Mouse (Mus musculus): ENCODE measurements around the gene Disp1. TPM values are rescaled to one million over a fixed set of nuclear protein-coding genes. Genes with fewer than 3 reads are reported as not detected.

The Disp1 gene
- total RNA-seq, 2 experiments from 2014 or later = 5.3 to 6.2 TPM

DNA sequence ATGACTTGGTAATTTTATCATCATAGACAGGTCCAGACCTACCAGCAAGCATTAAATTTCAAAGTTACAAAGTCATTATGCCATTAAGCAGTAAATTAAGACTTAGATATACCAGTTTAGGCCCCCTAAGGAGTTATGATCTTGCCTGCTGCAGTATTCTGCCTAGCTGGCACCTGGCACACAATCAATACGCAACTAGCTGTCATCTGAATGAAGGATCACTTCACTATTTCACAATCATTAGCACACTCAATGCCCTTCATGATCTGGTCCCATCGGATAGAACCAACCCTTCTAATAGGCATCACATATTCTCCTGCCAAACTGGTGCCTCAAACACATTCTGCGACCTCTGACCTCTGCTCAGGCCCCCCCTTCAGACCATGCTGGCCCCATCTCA lies 14.2 kb downstream of the Disp1 start:
- peak; percentile 30 for ATAC-seq (replicated peaks; ENCODE audit: poor library complexity)

DNA sequence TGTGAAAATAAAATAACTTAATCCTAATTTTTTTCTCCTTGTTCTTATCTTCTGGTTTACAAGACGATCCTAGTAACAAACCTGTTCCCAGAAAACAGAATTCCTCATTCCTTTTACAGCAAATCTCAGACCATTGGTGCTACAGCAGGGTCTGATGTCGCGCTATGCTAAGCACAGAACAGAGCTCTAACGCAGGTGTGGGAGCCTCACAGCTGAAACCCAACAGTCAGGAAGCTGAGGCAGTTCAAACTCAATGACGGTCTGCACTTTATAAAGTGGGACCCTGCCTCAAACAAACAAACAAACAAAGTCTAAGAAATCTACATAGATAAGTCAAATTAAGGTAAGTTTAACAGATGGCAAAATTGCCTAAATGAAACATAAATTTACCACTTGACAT lies 20.4 kb downstream of the Disp1 start:
- no peak for ATAC-seq (replicated peaks; ENCODE audit: poor library complexity)

DNA sequence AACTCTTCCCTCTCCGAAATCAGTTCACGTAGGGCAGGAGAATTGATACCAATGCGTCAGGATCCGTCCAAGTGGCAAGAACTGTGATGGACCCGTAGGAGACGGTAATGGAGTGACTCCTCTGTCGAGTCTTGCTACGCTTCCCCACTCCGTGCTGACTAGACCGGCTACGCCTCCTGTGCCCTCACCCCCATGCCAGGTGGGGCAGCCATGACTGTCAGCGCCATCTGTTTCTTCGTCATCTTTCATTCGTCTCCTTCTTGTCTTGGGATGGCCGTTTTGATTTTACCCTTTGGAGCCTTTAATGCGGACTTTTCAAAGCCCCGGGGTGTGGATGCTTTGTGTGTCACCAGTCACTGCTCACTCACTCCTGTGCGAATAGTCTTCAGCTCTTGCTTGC lies 26.6 kb downstream of the Disp1 start:
- no peak for ATAC-seq (replicated peaks; ENCODE audit: poor library complexity)

DNA sequence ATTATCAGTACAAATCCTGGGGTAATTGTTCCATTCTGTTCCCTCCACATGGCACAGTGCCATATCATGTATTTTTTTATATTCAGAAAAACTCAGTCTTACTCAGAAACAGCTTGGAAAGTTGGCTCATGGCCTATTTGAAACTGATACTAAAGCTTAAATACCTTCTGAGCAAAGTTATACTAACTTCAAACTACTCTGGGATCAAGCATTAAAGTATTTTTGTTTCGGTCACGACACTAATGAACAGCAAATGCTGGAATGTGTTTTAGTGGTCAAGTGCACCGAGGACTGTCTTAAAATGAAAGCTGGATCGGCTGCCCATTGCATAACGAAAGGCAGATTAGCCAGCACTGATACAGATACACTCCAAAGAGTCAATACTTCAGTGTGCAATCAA lies 27.2 kb downstream of the Disp1 start:
- no peak for ATAC-seq (replicated peaks; ENCODE audit: poor library complexity)

DNA sequence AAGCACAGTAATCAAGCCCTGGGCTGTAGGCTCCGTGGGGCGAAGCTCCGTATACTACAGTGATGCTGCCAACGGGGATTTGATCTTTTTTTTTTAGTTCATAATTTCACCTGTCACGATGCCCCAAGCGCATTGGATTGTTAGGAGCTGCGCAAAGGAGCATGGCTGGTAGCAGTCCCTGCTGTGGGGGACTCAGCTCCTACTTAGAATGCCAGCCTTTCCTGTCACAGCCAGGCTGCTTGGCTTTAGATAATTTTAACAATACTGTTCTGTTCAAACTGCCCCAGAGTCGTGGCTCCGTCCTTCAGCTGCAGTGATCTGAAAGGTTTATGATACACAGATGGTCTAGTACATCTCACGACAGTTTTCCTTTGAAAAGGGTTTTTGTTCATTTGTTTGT lies 29.9 kb downstream of the Disp1 start:
- no peak for ATAC-seq (replicated peaks; ENCODE audit: poor library complexity)

DNA sequence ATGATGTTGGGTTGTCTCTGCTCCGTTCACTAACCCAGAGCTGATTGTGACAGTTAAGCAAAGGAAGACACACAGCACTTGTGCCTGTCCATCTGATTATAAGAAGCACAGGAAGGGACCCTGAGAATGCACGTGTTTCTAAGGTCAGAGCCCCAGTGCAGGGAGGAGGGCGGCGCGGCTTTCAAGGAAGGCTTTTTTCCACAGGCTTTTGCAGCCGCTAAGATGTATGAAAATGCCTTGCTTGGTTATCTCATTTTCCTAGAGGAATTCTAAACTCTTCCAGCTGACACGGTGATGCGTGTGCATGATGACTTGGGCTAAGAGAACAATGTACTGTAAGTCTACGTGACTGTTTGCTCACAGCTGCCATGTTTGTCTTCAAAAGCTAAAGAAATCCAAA lies 30.9 kb downstream of the Disp1 start:
- no peak for ATAC-seq (replicated peaks; ENCODE audit: poor library complexity)

DNA sequence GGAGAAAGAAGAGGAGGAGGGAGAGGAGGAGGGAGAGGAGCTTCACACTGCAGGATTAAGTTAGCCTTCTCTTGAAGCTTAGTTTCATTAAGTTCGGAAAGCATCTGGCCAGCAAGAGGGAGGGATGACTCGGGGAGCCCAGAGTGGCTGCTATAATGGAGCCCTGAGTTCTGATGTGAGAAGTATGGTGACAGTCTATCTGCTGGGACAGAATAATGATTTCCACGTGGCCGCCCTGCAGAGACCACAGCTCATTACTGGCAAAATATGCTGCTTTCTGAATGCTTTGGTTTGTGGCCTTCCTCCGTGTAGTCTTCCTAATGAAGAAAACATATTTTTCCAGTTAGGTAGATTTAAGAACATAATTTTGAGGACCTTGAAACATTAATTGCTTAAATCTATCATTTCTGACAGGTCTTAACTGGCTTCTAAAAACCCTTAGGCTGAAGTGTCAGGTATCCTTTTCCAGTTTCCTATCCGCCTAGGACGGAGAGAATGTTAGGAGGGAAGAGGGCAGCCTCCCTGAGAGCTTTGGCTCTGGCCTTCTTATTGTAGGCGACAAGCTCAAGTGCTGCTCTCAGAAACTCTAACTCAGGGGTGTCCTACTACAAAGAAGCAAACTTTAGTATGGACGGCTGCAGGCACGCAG lies 32.2 kb downstream of the Disp1 start:
- ATAC-seq (replicated peaks; ENCODE audit: poor library complexity) = no peak

DNA sequence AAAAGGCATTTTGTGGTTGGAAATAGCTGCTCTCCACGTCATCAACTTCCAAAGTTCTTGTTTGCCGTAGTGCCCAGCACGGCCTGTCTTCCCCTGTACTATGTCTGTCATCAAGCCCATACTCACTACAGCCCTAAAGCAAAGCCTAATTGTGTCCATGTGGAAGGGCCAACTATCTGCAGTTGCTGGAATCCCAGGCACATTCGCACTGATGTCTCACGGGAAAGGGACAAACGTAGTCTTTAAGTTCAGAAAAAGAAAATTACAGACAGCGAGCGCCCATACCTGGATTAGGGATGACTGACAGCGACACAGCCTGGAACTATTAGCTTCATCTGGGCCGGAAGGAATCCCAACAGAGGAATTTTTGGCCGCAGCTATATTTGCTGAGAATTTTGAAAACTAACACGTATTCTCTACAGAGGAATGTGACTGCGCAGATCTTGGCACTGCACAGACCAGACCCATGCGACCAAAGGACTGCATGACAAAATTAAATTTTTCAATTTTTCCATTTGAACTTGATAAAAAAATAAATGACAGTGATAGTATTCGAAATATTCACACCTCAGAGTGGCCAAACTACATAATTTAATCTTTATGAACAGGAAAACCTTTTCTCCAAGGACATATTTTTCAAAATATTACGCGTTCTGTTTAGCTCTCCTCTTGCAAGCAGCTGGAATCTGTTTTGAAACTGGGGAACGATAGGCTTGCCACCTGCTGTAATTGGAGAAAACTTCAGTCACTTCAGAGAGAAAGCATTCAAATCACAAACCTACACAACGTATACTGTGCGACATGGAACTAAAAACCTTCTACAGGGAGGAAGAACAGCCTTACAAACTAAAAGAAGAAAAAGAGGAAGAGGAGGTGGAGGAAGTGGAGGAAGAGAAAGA lies 33.0 kb downstream of the Disp1 start:
- no peak for ATAC-seq (replicated peaks; ENCODE audit: poor library complexity)

DNA sequence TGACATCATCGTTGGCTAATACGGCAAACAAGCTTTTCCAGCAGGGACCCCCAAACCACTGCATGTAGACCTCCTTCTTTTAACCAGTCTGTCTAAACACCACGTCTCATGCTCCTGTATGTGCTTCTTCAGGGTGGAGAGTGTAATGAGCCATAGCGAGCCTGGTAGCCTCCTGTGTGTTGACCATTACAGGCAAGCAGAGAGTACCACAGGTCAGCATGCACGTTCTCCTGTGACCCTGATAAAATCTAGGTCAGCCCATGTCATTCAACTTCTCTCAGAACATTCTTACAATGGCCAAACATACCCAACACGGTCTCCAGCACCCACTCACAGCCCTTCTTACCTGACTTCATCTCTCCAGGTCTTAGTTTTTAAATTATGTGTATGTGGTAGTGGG lies 35.8 kb downstream of the Disp1 start:
- no peak for ATAC-seq (replicated peaks; ENCODE audit: poor library complexity)

DNA sequence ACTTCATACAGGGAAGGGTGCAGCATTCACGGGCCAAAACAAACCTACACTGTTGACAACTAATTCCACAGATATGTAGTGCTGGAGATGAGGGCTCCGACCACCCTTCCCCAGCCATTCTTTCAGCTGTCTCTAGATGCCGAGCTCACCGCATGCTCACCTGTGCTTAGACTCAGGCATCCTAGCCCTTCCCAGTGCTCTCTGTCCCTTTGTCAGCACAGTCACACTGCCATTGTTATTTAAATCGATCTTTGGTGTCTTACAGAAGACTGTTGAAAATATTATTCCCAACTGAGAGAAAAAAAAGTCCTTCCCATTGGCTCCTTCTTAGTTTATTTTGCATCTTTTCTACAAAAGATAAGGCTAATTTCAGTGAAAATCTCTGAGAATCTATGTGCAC lies 36.6 kb downstream of the Disp1 start:
- no peak for ATAC-seq (replicated peaks; ENCODE audit: poor library complexity)

DNA sequence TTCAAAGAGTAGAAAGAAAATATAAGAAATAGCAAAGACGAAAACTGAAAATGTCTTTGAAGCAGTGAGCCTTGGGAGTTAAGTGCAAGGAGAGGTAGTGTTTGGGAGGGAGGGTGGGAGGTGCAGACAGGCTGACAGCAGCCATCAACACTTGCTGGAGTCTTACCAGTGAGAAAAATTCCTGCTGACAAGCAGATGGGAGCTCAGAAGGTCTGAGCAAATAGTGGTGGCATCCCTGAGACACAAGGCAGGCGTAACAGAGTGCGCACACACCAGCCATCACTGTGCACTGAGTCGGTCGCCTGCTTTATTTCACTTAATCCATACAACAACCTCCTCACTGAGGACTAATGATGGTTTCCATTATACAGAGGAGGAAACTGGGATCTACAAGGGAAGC lies 37.8 kb downstream of the Disp1 start:
- ATAC-seq (replicated peaks; ENCODE audit: poor library complexity) = no peak

DNA sequence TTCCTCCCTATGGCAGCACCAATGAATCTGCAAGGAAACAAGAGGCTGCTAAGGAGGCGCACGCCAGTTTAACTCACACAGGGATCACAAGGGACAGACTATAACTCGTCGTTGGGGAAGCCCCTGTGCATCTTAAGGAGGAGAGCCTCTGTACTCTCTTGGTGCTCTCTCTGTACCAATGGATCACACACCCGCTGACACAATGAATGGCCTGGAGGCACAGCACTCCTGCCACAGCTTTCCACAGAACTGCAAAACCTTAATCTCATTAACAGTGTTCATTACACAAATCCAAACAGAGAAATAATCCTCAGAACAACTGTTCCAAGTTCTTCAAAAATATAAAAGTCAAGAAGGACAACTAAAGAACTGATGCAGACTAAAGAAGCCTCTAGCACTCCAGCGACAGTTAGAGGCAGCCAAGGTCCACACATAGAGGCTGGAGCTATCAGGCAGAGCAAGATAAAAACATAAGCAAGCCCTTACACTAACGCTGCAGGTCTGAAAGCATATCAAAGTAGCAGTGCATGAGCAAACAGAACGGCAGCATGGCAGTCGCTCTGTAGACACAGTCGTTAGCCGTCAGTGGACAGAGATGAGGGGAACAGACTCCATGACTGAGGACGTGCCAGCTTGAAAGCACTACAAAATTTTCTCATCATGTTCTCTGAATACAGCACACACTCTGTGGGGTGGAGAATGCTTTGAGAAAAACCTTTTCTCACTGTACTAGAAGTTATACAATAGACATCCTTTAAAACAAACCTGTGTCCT lies 38.5 kb downstream of the Disp1 start:
- peak; percentile 42; the same call in 1 of the 2 replicates for ATAC-seq (replicated peaks; ENCODE audit: poor library complexity)

DNA sequence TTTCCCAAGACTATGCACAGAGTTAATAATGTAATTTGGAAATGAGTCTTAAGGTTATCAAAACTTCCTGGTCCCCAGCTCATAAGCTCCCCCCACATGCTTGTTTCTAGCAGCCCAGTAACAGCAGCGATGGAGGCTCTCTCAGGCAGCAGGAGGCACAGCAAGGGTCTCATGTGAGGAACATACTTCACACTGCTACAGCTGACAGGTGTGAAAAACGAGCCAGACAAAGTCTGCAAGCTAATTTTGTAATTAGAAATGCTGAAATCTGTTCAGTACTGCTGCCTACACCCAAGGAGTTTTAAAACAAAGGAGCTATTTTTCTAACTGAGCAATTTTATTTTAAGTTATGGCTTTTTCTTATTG lies 40.3 kb downstream of the Disp1 start:
- no peak for ATAC-seq (replicated peaks; ENCODE audit: poor library complexity)

DNA sequence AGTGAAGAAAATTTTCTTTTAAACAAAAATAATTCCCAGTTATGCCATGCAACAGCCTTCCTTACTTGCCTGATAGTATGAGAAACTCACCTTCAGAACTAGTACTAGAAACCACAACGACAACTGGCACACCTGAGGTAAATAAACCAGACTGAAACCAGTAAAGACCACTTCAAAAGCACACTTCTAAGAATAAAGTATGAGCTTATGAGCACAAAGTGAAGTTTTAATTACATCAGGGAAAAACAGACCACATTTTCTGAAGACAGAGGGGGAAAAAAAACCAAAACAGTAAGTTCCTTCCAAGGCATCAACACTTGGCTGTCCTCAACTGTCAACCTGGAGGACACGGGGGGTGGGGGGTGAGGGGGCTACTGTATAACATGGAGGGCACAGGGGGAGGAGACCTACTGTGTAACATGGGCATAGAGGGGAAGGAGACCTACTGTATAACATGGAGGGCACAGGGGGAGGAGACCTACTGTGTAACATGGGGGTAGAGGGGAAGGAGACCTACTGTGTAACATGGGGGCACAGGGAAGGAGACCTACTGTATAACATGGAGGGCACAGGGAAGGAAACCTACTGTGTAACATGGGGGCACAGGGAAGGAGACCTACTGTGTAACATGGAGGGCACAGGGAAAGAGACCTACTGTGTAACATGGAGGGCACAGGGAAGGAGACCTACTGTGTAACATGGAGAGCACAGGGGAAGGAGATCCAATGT lies 40.9 kb downstream of the Disp1 start:
- no peak for ATAC-seq (replicated peaks; ENCODE audit: poor library complexity)

DNA sequence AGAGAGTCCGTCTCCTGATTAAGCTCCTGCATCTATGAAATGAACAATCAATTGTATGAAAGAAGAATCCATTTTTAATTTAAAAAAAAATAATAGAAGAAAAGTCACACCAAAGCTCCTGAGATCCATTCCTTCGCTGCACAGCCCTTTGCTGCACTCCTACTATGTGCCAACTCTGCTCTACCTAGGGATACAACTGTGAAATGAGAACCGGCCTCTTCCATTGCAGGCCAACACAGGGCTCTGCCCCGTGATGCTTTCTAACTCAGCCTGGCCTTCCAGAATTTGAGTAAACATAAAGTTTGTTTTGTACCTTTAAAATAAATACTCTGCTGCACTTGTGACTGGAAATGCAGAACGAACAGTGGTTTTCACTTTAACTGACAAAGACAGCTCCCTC lies 42.0 kb downstream of the Disp1 start:
- ATAC-seq (replicated peaks; ENCODE audit: poor library complexity) = no peak

DNA sequence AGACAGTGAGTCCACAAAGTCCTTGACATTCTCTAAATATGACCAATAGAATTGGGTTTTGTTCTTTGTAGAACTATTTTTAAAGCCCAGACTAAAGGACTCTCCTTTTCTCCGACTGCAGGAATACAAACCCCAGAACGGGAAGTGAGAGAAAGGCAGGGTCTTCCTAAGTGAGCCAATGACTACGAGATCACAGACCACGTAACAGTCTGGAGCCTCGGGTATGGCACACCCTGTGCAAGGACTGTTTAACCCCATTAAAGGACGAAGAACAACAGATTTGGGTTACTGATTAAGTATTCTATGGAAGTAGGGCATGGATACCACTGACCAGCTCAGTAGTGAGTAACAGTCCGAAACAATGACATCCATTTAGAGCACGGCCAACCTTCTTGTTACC lies 46.1 kb downstream of the Disp1 start:
- peak; percentile 48; the same call in 1 of the 2 replicates for ATAC-seq (replicated peaks; ENCODE audit: poor library complexity)

DNA sequence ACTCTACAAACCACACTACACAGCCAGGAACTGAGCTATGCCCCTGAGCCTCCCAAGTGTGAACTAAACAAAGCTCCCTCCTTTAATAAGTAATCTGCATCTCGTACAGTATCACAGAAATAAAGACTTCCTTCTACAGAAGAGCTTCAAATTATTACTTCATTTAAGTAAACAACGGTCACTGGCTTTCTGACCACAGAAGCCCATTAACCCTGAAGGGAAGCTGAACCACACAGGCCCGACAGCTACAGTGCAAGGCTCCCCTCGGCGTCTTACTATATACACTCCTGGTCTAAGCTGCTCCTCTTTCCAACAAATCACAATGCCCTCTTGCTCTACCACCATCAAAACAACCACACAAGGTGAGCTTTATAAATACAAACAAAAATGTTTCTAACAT lies 50.2 kb downstream of the Disp1 start:
- ATAC-seq (replicated peaks; ENCODE audit: poor library complexity) = no peak

DNA sequence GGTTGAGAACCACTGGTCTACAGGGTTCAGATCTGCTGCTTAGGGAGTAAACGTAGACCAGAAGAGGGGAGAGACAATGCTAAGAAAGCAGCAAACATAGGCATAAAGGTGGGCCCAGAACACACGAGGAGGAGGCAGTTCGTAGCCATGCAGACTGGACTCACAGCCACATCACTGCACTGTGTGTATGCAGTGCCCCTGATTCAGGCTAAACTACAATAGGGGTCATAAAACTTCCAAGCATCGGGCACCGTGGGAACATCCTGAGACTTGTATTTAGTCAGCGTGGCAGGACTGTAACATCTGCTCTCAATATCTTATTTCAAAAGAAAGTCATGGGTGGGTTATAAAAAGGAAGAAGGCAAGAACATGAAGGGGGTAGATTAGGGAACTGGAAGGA lies 52.9 kb downstream of the Disp1 start:
- no peak for ATAC-seq (replicated peaks; ENCODE audit: poor library complexity)

DNA sequence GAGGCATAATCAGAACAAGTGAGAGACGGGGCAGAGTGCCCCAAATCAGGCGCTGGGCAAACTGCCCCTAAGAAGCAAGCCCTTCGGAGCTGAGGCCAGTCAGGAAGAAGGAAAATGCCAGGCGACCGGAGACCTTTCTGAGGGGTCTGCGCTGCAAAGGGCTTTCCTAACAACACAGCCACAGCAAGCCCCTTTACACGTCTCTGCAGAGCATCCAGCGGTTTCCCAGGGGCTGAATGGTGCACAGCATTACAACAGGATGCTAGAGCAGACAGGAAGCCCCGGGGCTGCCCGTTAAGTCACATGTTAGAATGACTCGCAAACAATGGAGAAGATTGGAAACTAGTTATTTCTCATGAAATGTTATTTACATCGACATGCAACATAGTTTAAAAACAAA lies 53.5 kb downstream of the Disp1 start:
- peak; percentile 59 for ATAC-seq (replicated peaks; ENCODE audit: poor library complexity)

DNA sequence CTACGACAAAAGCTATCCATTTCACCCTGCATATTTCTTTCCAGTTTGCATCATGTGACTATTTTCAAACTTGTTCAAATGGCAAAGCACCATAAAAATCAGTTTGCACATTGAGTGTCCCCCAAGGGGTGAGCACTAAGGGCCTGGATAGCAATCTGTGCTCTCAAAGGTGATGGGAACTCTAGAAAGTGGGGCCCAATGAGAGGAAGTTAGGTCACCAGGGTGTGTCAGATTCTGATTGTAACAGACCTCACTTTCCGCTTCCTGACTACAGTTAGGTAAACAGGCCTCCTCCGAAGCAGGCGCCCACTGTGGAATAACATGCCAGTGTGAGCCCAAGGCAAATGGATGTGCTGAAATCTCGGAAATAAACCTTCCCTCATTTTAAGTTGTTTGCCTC lies 54.6 kb downstream of the Disp1 start:
- no peak for ATAC-seq (replicated peaks; ENCODE audit: poor library complexity)

DNA sequence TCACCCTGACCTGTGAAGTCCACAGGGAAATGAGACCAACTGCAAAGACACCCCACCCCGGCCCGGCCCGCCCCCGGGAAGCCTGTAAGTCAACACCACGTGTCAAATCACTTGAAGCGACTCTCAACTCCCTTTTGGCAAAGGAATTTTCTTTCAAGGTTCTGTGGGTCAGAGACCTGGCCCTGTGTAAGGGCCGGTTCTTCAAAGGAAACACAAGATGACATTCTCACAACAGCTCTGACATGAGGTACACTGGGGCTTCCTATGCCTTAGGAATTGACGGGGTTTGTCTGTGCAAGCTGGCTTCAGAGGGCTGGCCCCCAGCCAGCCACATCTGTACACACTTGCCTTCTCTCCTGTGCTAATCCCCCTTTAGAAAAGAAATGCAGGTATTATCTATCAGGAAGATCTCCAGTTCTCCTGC lies 56.7 kb downstream of the Disp1 start:
- ATAC-seq (replicated peaks; ENCODE audit: poor library complexity) = no peak

Measured in megakaryocyte progenitor cell, adult 5-6 weeks (primary cell).